ENCODE assay signal across 8 mouse cellular contexts in genomic region chr17:66208803-66209515, GRCm38 (mm10).
DNase-seq lines count a peak whose midpoint lies in the region; ATAC-seq and TF ChIP-seq lines count a peak whose summit lies in the region.
"Not testable (repeated sequence)": the region's sequence is repeated elsewhere in the genome, so short reads cannot be mapped to it uniquely, and the experiment has no call there.

No protein-coding gene starts in this region.

- DNase-seq in hindbrain, postnatal 0 days (ENCODE audit: low spot score); left cerebral cortex, adult 2 months (ENCODE audit: extremely low spot score in 1 of 2, low spot score in 2 of 2); lung, embryonic 14.5 days; stomach, postnatal 0 days (ENCODE audit: low spot score): not testable (repeated sequence)

- not testable (repeated sequence) for H3K4me1 ChIP-seq in forebrain, embryonic 13.5 days; heart, embryonic 12.5 days (replicated peaks); hindbrain, postnatal 0 days (ENCODE audit: insufficient read depth, low read length); lung, embryonic 14.5 days (ENCODE audit: insufficient read depth); midbrain, embryonic 15.5 days; stomach, postnatal 0 days (replicated peaks; ENCODE audit: control insufficient read depth, insufficient read depth)

- TF ChIP-seq CTCF in hindbrain, postnatal 0 days (IDR thresholded peaks at IDR 0.05; ENCODE audit: low read depth): 0 out of 2 replicates have a peak, but pooled peaks have one; percentile 34
- TF ChIP-seq CTCF in left cerebral cortex, adult 2 months (IDR thresholded peaks at IDR 0.05): peak; percentile 10
- not testable (repeated sequence) for TF ChIP-seq CTCF in lung, embryonic 14.5 days (IDR thresholded peaks at IDR 0.05; ENCODE audit: low read depth)
- 0 out of 2 replicates have a peak, but pooled peaks have one; percentile 28 for TF ChIP-seq CTCF in stomach, postnatal 0 days (IDR thresholded peaks at IDR 0.05; ENCODE audit: low read depth)

- intact Hi-C loops in left cerebral cortex, adult 2 months (cut with DNase I): not testable (repeated sequence)

- not testable (repeated sequence) for H3K4me2 ChIP-seq in forebrain, embryonic 13.5 days; heart, embryonic 12.5 days; hindbrain, postnatal 0 days (ENCODE audit: low read depth, low read length); lung, embryonic 14.5 days; midbrain, embryonic 15.5 days; stomach, postnatal 0 days (replicated peaks; ENCODE audit: low read depth)

- not testable (repeated sequence) for TF ChIP-seq EP300 in stomach, postnatal 0 days (optimal IDR thresholded peaks at IDR 0.05)

- H3K27ac ChIP-seq in forebrain, embryonic 13.5 days; heart, embryonic 12.5 days (ENCODE audit: poor library complexity, severe bottlenecking); hindbrain, postnatal 0 days; left cerebral cortex, adult 2 months; lung, embryonic 14.5 days (ENCODE audit: low read depth); midbrain, embryonic 15.5 days; stomach, postnatal 0 days (replicated peaks): not testable (repeated sequence)

- ATAC-seq in cerebellum, adult (ENCODE audit: insufficient number of reproducible peaks, low FRiP score, low TSS enrichment): peak; percentile 85
- peak; percentile 89 for ATAC-seq in forebrain, embryonic 13.5 days
- ATAC-seq in heart, embryonic 12.5 days (ENCODE audit: insufficient number of reproducible peaks, low FRiP score): peak; percentile 63; the same call in 1 of the 2 replicates
- peak; percentile 89 for ATAC-seq in hindbrain, postnatal 0 days
- ATAC-seq in lung, embryonic 14.5 days (ENCODE audit: insufficient read depth): peak; percentile 94
- ATAC-seq in midbrain, embryonic 15.5 days (replicated peaks): peak; percentile 82
- peak; percentile 84 for ATAC-seq in stomach, postnatal 0 days (ENCODE audit: low FRiP score, low TSS enrichment)

- H3K9me3 ChIP-seq in forebrain, embryonic 13.5 days (replicated peaks); heart, embryonic 12.5 days (replicated peaks); hindbrain, postnatal 0 days (ENCODE audit: low read length); lung, embryonic 14.5 days (ENCODE audit: low read depth, low read length); midbrain, embryonic 15.5 days; stomach, postnatal 0 days (ENCODE audit: control insufficient read depth, low read length): not testable (repeated sequence)

- 49% methylated on average over 4 of the region's 6 CpGs for WGBS in forebrain, embryonic 13.5 days
- 43% methylated on average over 4 of the region's 6 CpGs for WGBS in heart, embryonic 12.5 days
- 51% methylated on average over 3 of the region's 6 CpGs for WGBS in hindbrain, postnatal 0 days
- WGBS in lung, embryonic 14.5 days: 37% methylated on average over 3 of the region's 6 CpGs
- 50% methylated on average over 3 of the region's 6 CpGs for WGBS in midbrain, embryonic 15.5 days
- 24% methylated on average over 3 of the region's 6 CpGs for WGBS in stomach, postnatal 0 days

- H3K36me3 ChIP-seq in forebrain, embryonic 13.5 days (ENCODE audit: poor library complexity, severe bottlenecking); heart, embryonic 12.5 days; hindbrain, postnatal 0 days (ENCODE audit: insufficient read depth, low read length); lung, embryonic 14.5 days (ENCODE audit: insufficient read depth); midbrain, embryonic 15.5 days (replicated peaks); stomach, postnatal 0 days (ENCODE audit: control insufficient read depth, insufficient read depth, low read length): not testable (repeated sequence)

- not testable (repeated sequence) for H3K9ac ChIP-seq in forebrain, embryonic 13.5 days; heart, embryonic 12.5 days; hindbrain, postnatal 0 days (replicated peaks; ENCODE audit: low read length); lung, embryonic 14.5 days; midbrain, embryonic 15.5 days; stomach, postnatal 0 days (ENCODE audit: low read length)

- not testable (repeated sequence) for H3K27me3 ChIP-seq in forebrain, embryonic 13.5 days; heart, embryonic 12.5 days (replicated peaks); hindbrain, postnatal 0 days (ENCODE audit: insufficient read depth, low read length); lung, embryonic 14.5 days (ENCODE audit: insufficient read depth, low read length); midbrain, embryonic 15.5 days (replicated peaks); stomach, postnatal 0 days (ENCODE audit: control insufficient read depth, insufficient read depth, low read length)

- H3K4me3 ChIP-seq in forebrain, embryonic 13.5 days; heart, embryonic 12.5 days; hindbrain, postnatal 0 days (ENCODE audit: low read length); left cerebral cortex, adult 2 months; lung, embryonic 14.5 days (ENCODE audit: low read depth, low read length); midbrain, embryonic 15.5 days; stomach, postnatal 0 days (ENCODE audit: low read depth, low read length): not testable (repeated sequence)
